ENCODE assay signal across 22 mouse cellular contexts in genomic region chr7:130597546-130597945, GRCm38 (mm10). TPM values are rescaled to one million over a fixed set of nuclear protein-coding genes. Genes with fewer than 3 reads are reported as not detected.
DNase-seq lines count a peak whose midpoint lies in the region; ATAC-seq and TF ChIP-seq lines count a peak whose summit lies in the region.
"Had no signal": no experiment of that assay in that cellular context is flagged by ENCODE, and none has a peak within 500 bp of the region (broad histone marks: within the 10 kb centered on the region; RNA-seq: fewer than 3 reads in every experiment).

No protein-coding gene starts in this region.

- WGBS in forebrain, embryonic 14.5 days: 52% methylated on average over 6 of the region's 6 CpGs
- 67% methylated on average over 6 of the region's 6 CpGs for WGBS in forebrain, embryonic 12.5 days
- 65% methylated on average over 6 of the region's 6 CpGs for WGBS in hindbrain, embryonic 13.5 days
- 73% methylated on average over 6 of the region's 6 CpGs for WGBS in hindbrain, embryonic 10.5 days
- WGBS in midbrain, embryonic 10.5 days: 69% methylated on average over 6 of the region's 6 CpGs

- TF ChIP-seq POLR2A in myocyte (IDR thresholded peaks at IDR 0.05; ENCODE audit: insufficient read length, low read depth): no peak

- H3K79me2 ChIP-seq in myocyte (ENCODE audit: control insufficient read depth, insufficient read depth): no peaks in the 10 kb centered on the region

- no peak overlapping the region for H3ac ChIP-seq in myocyte (ENCODE audit: control insufficient read depth, insufficient read length)

- no peaks in the 10 kb centered on the region for H3K36me3 ChIP-seq in forebrain, embryonic 14.5 days (ENCODE audit: control insufficient read depth, insufficient read depth, low read length)
- H3K36me3 ChIP-seq in forebrain, embryonic 12.5 days (replicated peaks): no peaks in the 10 kb centered on the region
- H3K36me3 ChIP-seq in hindbrain, embryonic 13.5 days: no peaks in the 10 kb centered on the region
- H3K36me3 ChIP-seq in hindbrain, embryonic 10.5 days: no peaks in the 10 kb centered on the region
- no peaks in the 10 kb centered on the region for H3K36me3 ChIP-seq in midbrain, embryonic 10.5 days
- H3K36me3 ChIP-seq in myocyte (ENCODE audit: control insufficient read depth, insufficient read depth): no peaks in the 10 kb centered on the region
- H3K36me3 ChIP-seq: embryonic facial prominence, embryonic 15.5 days; heart, embryonic 12.5 days; limb, embryonic 10.5 days; neural tube, embryonic 12.5 days had no signal

- peaks cover 10% of the 10 kb centered on the region; the same call in 1 of the 2 replicates for H3K4me1 ChIP-seq in forebrain, embryonic 14.5 days (ENCODE audit: control insufficient read depth, insufficient read depth, low read length)
- H3K4me1 ChIP-seq in forebrain, embryonic 12.5 days: peaks cover 15% of the 10 kb centered on the region
- peaks cover 8% of the 10 kb centered on the region for H3K4me1 ChIP-seq in hindbrain, embryonic 13.5 days (replicated peaks)
- peaks cover 12% of the 10 kb centered on the region for H3K4me1 ChIP-seq in hindbrain, embryonic 10.5 days (replicated peaks)
- peaks cover 22% of the 10 kb centered on the region for H3K4me1 ChIP-seq in midbrain, embryonic 10.5 days
- H3K4me1 ChIP-seq: embryonic facial prominence, embryonic 15.5 days; neural tube, embryonic 12.5 days had no signal

- peak; percentile 65 for DNase-seq in forebrain, embryonic 14.5 days (ENCODE audit: low spot score)
- no peak for DNase-seq in hindbrain, embryonic 10.5 days (ENCODE audit: low spot score)
- no peak for DNase-seq in midbrain, embryonic 10.5 days (ENCODE audit: low spot score)
- no peak for DNase-seq in MN1 (ENCODE audit: low spot score)
- DNase-seq: adrenal gland, postnatal 14 days; cerebellum, adult 8-10 months; gastrocnemius, postnatal 25 days; heart, postnatal 4 days; kidney, postnatal 10 days; lung, adult 2 months; lung, postnatal 36 days; thymus, postnatal 14 days had no signal

- no peak overlapping the region for H3K4me3 ChIP-seq in forebrain, embryonic 14.5 days (ENCODE audit: low read depth, low read length)
- no peak overlapping the region for H3K4me3 ChIP-seq in forebrain, embryonic 12.5 days (replicated peaks)
- H3K4me3 ChIP-seq in hindbrain, embryonic 13.5 days: no peak overlapping the region
- H3K4me3 ChIP-seq in hindbrain, embryonic 10.5 days: no peak overlapping the region
- no peak overlapping the region for H3K4me3 ChIP-seq in midbrain, embryonic 10.5 days
- H3K4me3 ChIP-seq in myocyte: no peak overlapping the region
- H3K4me3 ChIP-seq: embryonic facial prominence, embryonic 15.5 days; heart, embryonic 12.5 days; layer of hippocampus, adult 2 months; limb, embryonic 10.5 days; neural tube, embryonic 12.5 days had no signal

- no peaks in the 10 kb centered on the region for H3K27me3 ChIP-seq in forebrain, embryonic 14.5 days (replicated peaks; ENCODE audit: control insufficient read depth, insufficient read depth, low read length)
- H3K27me3 ChIP-seq in forebrain, embryonic 12.5 days: peaks cover 7% of the 10 kb centered on the region
- H3K27me3 ChIP-seq in hindbrain, embryonic 13.5 days: no peaks in the 10 kb centered on the region
- no peaks in the 10 kb centered on the region for H3K27me3 ChIP-seq in hindbrain, embryonic 10.5 days (ENCODE audit: insufficient read depth, poor library complexity, severe bottlenecking)
- H3K27me3 ChIP-seq in midbrain, embryonic 10.5 days (ENCODE audit: low read depth, poor library complexity, severe bottlenecking): no peaks in the 10 kb centered on the region
- no peaks in the 10 kb centered on the region for H3K27me3 ChIP-seq in myocyte (ENCODE audit: control insufficient read depth, insufficient read depth, insufficient read length)
- H3K27me3 ChIP-seq: embryonic facial prominence, embryonic 15.5 days; heart, embryonic 12.5 days; neural tube, embryonic 12.5 days had no signal

- H3K9ac ChIP-seq in forebrain, embryonic 14.5 days (ENCODE audit: low read length): no peak overlapping the region
- no peak overlapping the region for H3K9ac ChIP-seq in forebrain, embryonic 12.5 days
- no peak overlapping the region for H3K9ac ChIP-seq in hindbrain, embryonic 13.5 days
- H3K9ac ChIP-seq: embryonic facial prominence, embryonic 15.5 days; heart, embryonic 12.5 days; neural tube, embryonic 12.5 days had no signal

- ATAC-seq in forebrain, embryonic 14.5 days: no peak
- no peak for ATAC-seq in forebrain, embryonic 12.5 days (ENCODE audit: low FRiP score)
- ATAC-seq in hindbrain, embryonic 13.5 days (ENCODE audit: low FRiP score): no peak
- ATAC-seq: intestine, postnatal 0 days had no signal

- H3K4me2 ChIP-seq in forebrain, embryonic 14.5 days (ENCODE audit: low read length): no peak overlapping the region
- no peak overlapping the region for H3K4me2 ChIP-seq in forebrain, embryonic 12.5 days
- no peak overlapping the region for H3K4me2 ChIP-seq in hindbrain, embryonic 13.5 days
- peak overlapping the region; percentile 30 for H3K4me2 ChIP-seq in myocyte (ENCODE audit: low read depth)
- H3K4me2 ChIP-seq: embryonic facial prominence, embryonic 15.5 days; heart, embryonic 12.5 days; liver, embryonic 11.5 days; neural tube, embryonic 12.5 days had no signal

- H3K9me3 ChIP-seq in forebrain, embryonic 14.5 days (replicated peaks; ENCODE audit: control insufficient read depth, low read length): no peaks in the 10 kb centered on the region
- H3K9me3 ChIP-seq in forebrain, embryonic 12.5 days: no peaks in the 10 kb centered on the region
- H3K9me3 ChIP-seq in hindbrain, embryonic 13.5 days: no peaks in the 10 kb centered on the region
- no peaks in the 10 kb centered on the region for H3K9me3 ChIP-seq in hindbrain, embryonic 10.5 days
- H3K9me3 ChIP-seq in midbrain, embryonic 10.5 days (replicated peaks): no peaks in the 10 kb centered on the region
- H3K9me3 ChIP-seq: embryonic facial prominence, embryonic 15.5 days; heart, embryonic 12.5 days; limb, embryonic 10.5 days; neural tube, embryonic 12.5 days had no signal

- H3K27ac ChIP-seq in forebrain, embryonic 14.5 days (ENCODE audit: low read depth, low read length): peak overlapping the region; percentile 41; the same call in 1 of the 2 replicates
- no peak overlapping the region for H3K27ac ChIP-seq in forebrain, embryonic 12.5 days
- peak overlapping the region; percentile 49 for H3K27ac ChIP-seq in hindbrain, embryonic 13.5 days
- no peak overlapping the region for H3K27ac ChIP-seq in hindbrain, embryonic 10.5 days
- peak overlapping the region; percentile 13; the same call in 1 of the 2 replicates for H3K27ac ChIP-seq in midbrain, embryonic 10.5 days (replicated peaks)
- H3K27ac ChIP-seq: embryonic facial prominence, embryonic 15.5 days; layer of hippocampus, adult 2 months; limb, embryonic 10.5 days; neural tube, embryonic 12.5 days had no signal

TF ChIP-seq in myocyte, 11 proteins besides CTCF, POLR2A, EP300 and RAD21:
- no peak for TF ChIP-seq SRF (IDR thresholded peaks at IDR 0.05; ENCODE audit: control insufficient read depth, insufficient read length, low read depth)
- no peak for TF ChIP-seq E2F4 (IDR thresholded peaks at IDR 0.05; ENCODE audit: insufficient read depth)
- no peak for TF ChIP-seq USF1 (IDR thresholded peaks at IDR 0.05; ENCODE audit: low read depth)
- no peak for TF ChIP-seq TCF12 (IDR thresholded peaks at IDR 0.05; ENCODE audit: insufficient read depth, poor library complexity, severe bottlenecking)
- no peak for TF ChIP-seq REST (IDR thresholded peaks at IDR 0.05; ENCODE audit: insufficient read depth, insufficient read length)
- no peak for TF ChIP-seq POLR2AphosphoS2 (IDR thresholded peaks at IDR 0.05; ENCODE audit: insufficient read length, low read depth)
- no peak for TF ChIP-seq TCF3 (IDR thresholded peaks at IDR 0.05; ENCODE audit: insufficient read length, low read depth)
- no peak for TF ChIP-seq MAX (IDR thresholded peaks at IDR 0.05; ENCODE audit: low read depth)
- TF ChIP-seq MYOD1 (IDR thresholded peaks at IDR 0.05; ENCODE audit: control insufficient read depth in 1 of 3, insufficient read length in 2 of 3, low read depth in 2 of 3): no peak
- TF ChIP-seq CEBPB (IDR thresholded peaks at IDR 0.05; ENCODE audit: insufficient read depth, poor library complexity, severe bottlenecking): no peak
- no peak for TF ChIP-seq MYOG (IDR thresholded peaks at IDR 0.05; ENCODE audit: control insufficient read depth in 1 of 3, insufficient read depth in 1 of 3, insufficient read length in 2 of 3, low read depth in 2 of 3)

RNA-seq across cellular contexts. Expression of gene Tacc2, which starts 20.3 kb away (rescaled TPM):
- polyA plus RNA-seq in forebrain, embryonic 14.5 days (2014; fragmentation: Nextera tagmentation; extraction: Ambion mirVana): 40.2 and 47.9 TPM in 2 replicates
- 54.8 and 57.3 TPM in 2 replicates for polyA plus RNA-seq in forebrain, embryonic 12.5 days (2016; fragmentation: Nextera tagmentation; extraction: Ambion mirVana)
- 58.0 and 59.1 TPM in 2 replicates for polyA plus RNA-seq in hindbrain, embryonic 13.5 days (2015; fragmentation: Nextera tagmentation; extraction: Ambion mirVana)
- 44.8 and 50.8 TPM in 2 replicates for polyA plus RNA-seq in hindbrain, embryonic 10.5 days (2016; fragmentation: Nextera tagmentation; extraction: Ambion mirVana)
- polyA plus RNA-seq in midbrain, embryonic 10.5 days (2016; fragmentation: Nextera tagmentation; extraction: Ambion mirVana): 40.9 and 47.7 TPM in 2 replicates
- polyA plus RNA-seq in myocyte (2012; fragmentation: generic; extraction: Trizol): 61.8 TPM

RNA-seq across cellular contexts. Expression of gene Nsmce4a, which starts 24.6 kb away (rescaled TPM):
- 130 and 154 TPM in 2 replicates for polyA plus RNA-seq in forebrain, embryonic 14.5 days (2014; fragmentation: Nextera tagmentation; extraction: Ambion mirVana)
- 172 and 182 TPM in 2 replicates for polyA plus RNA-seq in forebrain, embryonic 12.5 days (2016; fragmentation: Nextera tagmentation; extraction: Ambion mirVana)
- 98.0 and 101 TPM in 2 replicates for polyA plus RNA-seq in hindbrain, embryonic 13.5 days (2015; fragmentation: Nextera tagmentation; extraction: Ambion mirVana)
- polyA plus RNA-seq in hindbrain, embryonic 10.5 days (2016; fragmentation: Nextera tagmentation; extraction: Ambion mirVana): 183 and 186 TPM in 2 replicates
- polyA plus RNA-seq in midbrain, embryonic 10.5 days (2016; fragmentation: Nextera tagmentation; extraction: Ambion mirVana): 180 and 203 TPM in 2 replicates
- polyA plus RNA-seq in myocyte (2012; fragmentation: generic; extraction: Trizol): 24.4 TPM

Comparison
In these comparisons a context has a peak if more than half of its experiments do, and no peak if none do; other contexts are left out.
1. H3K27ac ChIP-seq: peak in forebrain, embryonic 14.5 days (single experiment), hindbrain, embryonic 13.5 days (single experiment) and midbrain, embryonic 10.5 days (single experiment); none in forebrain, embryonic 12.5 days (single experiment) and hindbrain, embryonic 10.5 days (single experiment).